ENCODE assay signal across 8 mouse cellular contexts in genomic region chr3:40799530-40800372, GRCm38 (mm10). TPM values are rescaled to one million over a fixed set of nuclear protein-coding genes. Genes with fewer than 3 reads are reported as not detected.
A peak's percentile ranks its signal among the peaks of the same experiment; 100 is the strongest.
DNase-seq lines count a peak whose midpoint lies in the region; ATAC-seq and TF ChIP-seq lines count a peak whose summit lies in the region.

Plk4 (plus strand) TSS chr3:40800019.

- DNase-seq in G1E (ENCODE audit: low spot score): peak; percentile 85
- peak; percentile 96 to 97 for DNase-seq in cerebellum, adult 18-20 months
- DNase-seq in heart, postnatal 36 days: peak; percentile 94 to 96
- DNase-seq in layer of hippocampus, adult 2 months (ENCODE audit: low spot score in 2 of 2): peak; percentile 94
- DNase-seq in lung, embryonic 14.5 days: peak; percentile 99
- peak; percentile 94 for DNase-seq in thymus, adult 2 months

- peak within 1 kb of the TSS; percentile 78 for H3K9ac ChIP-seq in forebrain, embryonic 16.5 days (replicated peaks; ENCODE audit: low read depth, low read length)
- peak within 1 kb of the TSS; percentile 93 for H3K9ac ChIP-seq in lung, embryonic 14.5 days

- no peak for TF ChIP-seq POLR2A in olfactory bulb, adult 2 months (IDR thresholded peaks at IDR 0.05; ENCODE audit: insufficient read depth, low read depth, low read length)
- 0 out of 2 replicates have a peak, but pooled peaks have one; percentile 16 for TF ChIP-seq POLR2A in thymus, adult 2 months (IDR thresholded peaks at IDR 0.05; ENCODE audit: control insufficient read depth, extremely low read depth, insufficient read depth, low read length, poor library complexity)

- peaks cover 38% of the 10 kb centered on the region for H3K36me3 ChIP-seq in G1E (replicated peaks)
- no peaks in the 10 kb centered on the region for H3K36me3 ChIP-seq in forebrain, embryonic 16.5 days (ENCODE audit: control insufficient read depth, insufficient read depth)
- peaks cover 19% of the 10 kb centered on the region for H3K36me3 ChIP-seq in lung, embryonic 14.5 days (ENCODE audit: insufficient read depth)
- no peaks in the 10 kb centered on the region; the same call in 1 of the 2 replicates for H3K36me3 ChIP-seq in thymus, adult 2 months (ENCODE audit: control insufficient read depth, insufficient read depth, low read length)

- peak within 1 kb of the TSS; percentile 93 for H3K4me2 ChIP-seq in forebrain, embryonic 16.5 days (ENCODE audit: low read length)
- H3K4me2 ChIP-seq in lung, embryonic 14.5 days: peak within 1 kb of the TSS; percentile 78

- 1% methylated on average over 66 of the region's 66 CpGs for WGBS in forebrain, embryonic 16.5 days
- 3% methylated on average over 66 of the region's 66 CpGs for WGBS in lung, embryonic 14.5 days
- 2% methylated on average over 66 of the region's 66 CpGs for WGBS in olfactory bulb, adult 2 months
- 3% methylated on average over 66 of the region's 66 CpGs for WGBS in thymus, adult 2 months

- H3K9me3 ChIP-seq in G1E (replicated peaks): no peaks in the 10 kb centered on the region
- H3K9me3 ChIP-seq in forebrain, embryonic 16.5 days (ENCODE audit: control insufficient read depth, low read length): no peaks in the 10 kb centered on the region
- H3K9me3 ChIP-seq in lung, embryonic 14.5 days (ENCODE audit: low read depth, low read length): no peaks in the 10 kb centered on the region

- H3K27ac ChIP-seq in forebrain, embryonic 16.5 days (ENCODE audit: low read length): no peak within 1 kb of the TSS
- H3K27ac ChIP-seq in layer of hippocampus, adult 2 months: peak within 1 kb of the TSS; percentile 67
- H3K27ac ChIP-seq in lung, embryonic 14.5 days (ENCODE audit: low read depth): peak within 1 kb of the TSS; percentile 87
- H3K27ac ChIP-seq in olfactory bulb, adult 2 months (ENCODE audit: insufficient read depth, low read depth, low read length): no peak within 1 kb of the TSS
- H3K27ac ChIP-seq in thymus, adult 2 months (ENCODE audit: control insufficient read depth, insufficient read depth, low read length): no peak within 1 kb of the TSS

- no peaks in the 10 kb centered on the region for H3K27me3 ChIP-seq in G1E (ENCODE audit: insufficient read depth, low read length)
- no peaks in the 10 kb centered on the region for H3K27me3 ChIP-seq in forebrain, embryonic 16.5 days (replicated peaks; ENCODE audit: control insufficient read depth, insufficient read depth, low read length)
- no peaks in the 10 kb centered on the region for H3K27me3 ChIP-seq in lung, embryonic 14.5 days (ENCODE audit: insufficient read depth, low read length)
- H3K27me3 ChIP-seq in thymus, adult 2 months (ENCODE audit: control insufficient read depth, insufficient read depth, low read length): no peaks in the 10 kb centered on the region

- ATAC-seq in G1E (ENCODE audit: extremely low read depth, insufficient number of reproducible peaks, low FRiP score, poor library complexity, severe bottlenecking): peak; percentile 84
- peak; percentile 97 for ATAC-seq in forebrain, embryonic 16.5 days
- peak; percentile 98 for ATAC-seq in lung, embryonic 14.5 days (ENCODE audit: insufficient read depth)

- H3K4me1 ChIP-seq in G1E (ENCODE audit: insufficient read depth, low read depth, low read length): peaks cover 32% of the 10 kb centered on the region
- peaks cover 11% of the 10 kb centered on the region for H3K4me1 ChIP-seq in forebrain, embryonic 16.5 days (replicated peaks; ENCODE audit: control insufficient read depth, insufficient read depth, low read length)
- H3K4me1 ChIP-seq in lung, embryonic 14.5 days (ENCODE audit: insufficient read depth): peaks cover 4% of the 10 kb centered on the region
- peaks cover 5% of the 10 kb centered on the region for H3K4me1 ChIP-seq in olfactory bulb, adult 2 months (ENCODE audit: control insufficient read depth, insufficient read depth, low read length)
- peaks cover 3% of the 10 kb centered on the region for H3K4me1 ChIP-seq in thymus, adult 2 months (replicated peaks; ENCODE audit: control insufficient read depth, insufficient read depth, low read length)

- intact Hi-C loops in heart, postnatal 36 days (cut with DNase I): loop anchor here (5.0 kb wide), 1 partner anchor 48 kb away; the partner anchor contains the start of genes Abhd18 and Mfsd8

- no peak for TF ChIP-seq CTCF in G1E (IDR thresholded peaks at IDR 0.05; ENCODE audit: low read depth, low read length)
- peak; percentile 25; the same call in 1 of the 2 replicates for TF ChIP-seq CTCF in layer of hippocampus, adult 2 months (conservative IDR thresholded peaks at IDR 0.05)
- no peak for TF ChIP-seq CTCF in lung, embryonic 14.5 days (IDR thresholded peaks at IDR 0.05; ENCODE audit: low read depth)
- no peak for TF ChIP-seq CTCF in olfactory bulb, adult 2 months (IDR thresholded peaks at IDR 0.05; ENCODE audit: insufficient read depth, low read depth, low read length)
- no peak for TF ChIP-seq CTCF in thymus, adult 2 months (IDR thresholded peaks at IDR 0.05; ENCODE audit: borderline replicate concordance, control insufficient read depth, extremely low read depth, insufficient read depth, low read length, poor library complexity)

- H3K4me3 ChIP-seq in G1E (ENCODE audit: low read depth, low read length): peak within 1 kb of the TSS; percentile 100
- H3K4me3 ChIP-seq in forebrain, embryonic 16.5 days (replicated peaks; ENCODE audit: low read length): peak within 1 kb of the TSS; percentile 83
- H3K4me3 ChIP-seq in layer of hippocampus, adult 2 months: peak within 1 kb of the TSS; percentile 85
- peak within 1 kb of the TSS; percentile 94 for H3K4me3 ChIP-seq in lung, embryonic 14.5 days (ENCODE audit: low read depth, low read length)
- H3K4me3 ChIP-seq in olfactory bulb, adult 2 months (ENCODE audit: insufficient read depth, low read depth, low read length): peak within 1 kb of the TSS; percentile 81
- peak within 1 kb of the TSS; percentile 90 for H3K4me3 ChIP-seq in thymus, adult 2 months (ENCODE audit: control insufficient read depth, insufficient read depth, low read length)

RNA-seq across cellular contexts. Expression of gene Plk4, which starts in this region (rescaled TPM):
- 115 and 124 TPM in 2 replicates for total RNA-seq in G1E (2014; fragmentation: Nextera tagmentation)
- 84.9 and 95.3 TPM in 2 replicates for total RNA-seq in G1E (2017)
- polyA plus RNA-seq in G1E (2012): 16.3 and 19.2 TPM in 2 replicates
- 24.1 and 25.3 TPM in 2 replicates for polyA plus RNA-seq in forebrain, embryonic 16.5 days (2015; fragmentation: Nextera tagmentation; extraction: Ambion mirVana)
- 1 to 10 TPM; 1.6 to 3.2 TPM for total RNA-seq in heart, postnatal 36 days (2021)
- total RNA-seq in layer of hippocampus, adult 2 months (2021): 1 to 10 TPM; 3.8 to 6.0 TPM
- 76.3 and 79.4 TPM in 2 replicates for polyA plus RNA-seq in lung, embryonic 14.5 days (2014; fragmentation: Nextera tagmentation; extraction: Ambion mirVana)
- not detected in 2 replicates for polyA plus RNA-seq in olfactory bulb, adult 2 months (2012; ENCODE audit: insufficient read depth, insufficient read length, low replicate concordance, missing spikeins)
- 15.8 and 19.5 TPM in 2 replicates for polyA plus RNA-seq in thymus, adult 2 months (2012; rRNA removed)

Comparison
In these comparisons a context has a peak if more than half of its experiments do, and no peak if none do; other contexts are left out.
1. RNA of gene Plk4 (total RNA-seq): 84.9 to 124 TPM in G1E; 3.8 to 6.0 TPM in layer of hippocampus, adult 2 months and 1.6 to 3.2 TPM in heart, postnatal 36 days; every median in the first group is over 10 times any median in the second.
2. H3K27ac ChIP-seq: peak in layer of hippocampus, adult 2 months (single experiment) and lung, embryonic 14.5 days (single experiment); none in forebrain, embryonic 16.5 days (single experiment), olfactory bulb, adult 2 months (single experiment) and thymus, adult 2 months (single experiment).
3. Peak in every context shown above with its lines, with median percentiles within 50 percentile points of each other: ATAC-seq, DNase-seq and H3K4me3 ChIP-seq.